Mouse (Mus musculus) frontal cortex, postnatal 25 days (tissue): ENCODE measurements at regions not wholly inside any gene's neighbourhood (a gene's known extent, or its start where the extent isn't known, plus 50 kb on each side); places are given as distances from the start of the nearest gene placed in this dataset.
"Not testable (repeated sequence)": the region's sequence is repeated elsewhere in the genome, so short reads cannot be mapped to it uniquely, and the experiment has no call there.

Source experiments
- DNase-seq, 2 experiments: peaks; one replicate each; pipeline ENCODE4 v3.0.0; 2022; ENCODE audit warnings: low spot score in 2 of 2

- not testable (repeated sequence) for DNase-seq
Measured at GRCm38 (mm10) chr2:18453426-18453825, 60.8 kb upstream of the Dnajc1 start.

- DNase-seq = no peak
Measured at GRCm38 (mm10) chr2:18445809-18446208, 53.2 kb upstream of the Dnajc1 start.
